Mouse (Mus musculus): ENCODE data around the gene Rims3. TPM values are rescaled to one million over a fixed set of nuclear protein-coding genes. Genes with fewer than 3 reads are reported as not detected.

The Rims3 gene
- polyA plus RNA-seq, 1 experiment from 2014 or later = 0.43 TPM

GRCm38 (mm10) chr4:120886811-120887210 lies 32.2 kb downstream of the Rims3 start:
- Histone ChIP-seq H3K4me1 (ENCODE audit: control insufficient read depth in 2 of 2, insufficient read depth in 2 of 2, low read length in 2 of 2) (peaks cover 11 to 19% of the 10 kb centered on the region in 2 experiments), H3K9me3 (ENCODE audit: control insufficient read depth, low read length) (no peaks in the 10 kb centered on the region), H3K9ac (ENCODE audit: low read length) (no peak overlapping the region), H3K4me2 (ENCODE audit: low read length) (no peak overlapping the region), H3K27me3 (ENCODE audit: control insufficient read depth, insufficient read depth, low read length) (no peaks in the 10 kb centered on the region), H3K36me3 (ENCODE audit: control insufficient read depth, insufficient read depth, low read length) (no peaks in the 10 kb centered on the region), H3K4me3 (ENCODE audit: control insufficient read depth in 1 of 2, insufficient read depth in 1 of 2, low read depth in 1 of 2, low read length in 2 of 2) (no peak overlapping the region), H3K27ac (replicated peaks in 1 of 2; ENCODE audit: control insufficient read depth in 1 of 2, insufficient read depth in 1 of 2, low read depth in 2 of 2, low read length in 2 of 2) (no peak overlapping the region)
- WGBS = 78% methylated on average over 5 of the region's 5 CpGs
- no peak for ATAC-seq (ENCODE audit: insufficient number of reproducible peaks, insufficient read depth, low FRiP score, low read depth)

GRCm38 (mm10) chr4:120887381-120888112 lies 32.9 kb downstream of the Rims3 start:
- Histone ChIP-seq H3K4me3 (ENCODE audit: control insufficient read depth in 1 of 2, insufficient read depth in 1 of 2, low read depth in 1 of 2, low read length in 2 of 2) (no peak overlapping the region), H3K4me2 (ENCODE audit: low read length) (no peak overlapping the region), H3K27me3 (ENCODE audit: control insufficient read depth, insufficient read depth, low read length) (no peaks in the 10 kb centered on the region), H3K9me3 (ENCODE audit: control insufficient read depth, low read length) (no peaks in the 10 kb centered on the region), H3K9ac (ENCODE audit: low read length) (no peak overlapping the region), H3K4me1 (ENCODE audit: control insufficient read depth in 2 of 2, insufficient read depth in 2 of 2, low read length in 2 of 2) (peaks cover 11 to 19% of the 10 kb centered on the region in 2 experiments), H3K36me3 (ENCODE audit: control insufficient read depth, insufficient read depth, low read length) (no peaks in the 10 kb centered on the region), H3K27ac (replicated peaks in 1 of 2; ENCODE audit: control insufficient read depth in 1 of 2, insufficient read depth in 1 of 2, low read depth in 2 of 2, low read length in 2 of 2) (no peak overlapping the region)
- ATAC-seq (ENCODE audit: insufficient number of reproducible peaks, insufficient read depth, low FRiP score, low read depth) = no peak
- WGBS = 30% methylated on average over 8 of the region's 8 CpGs

GRCm38 (mm10) chr4:120888884-120889283 lies 34.3 kb downstream of the Rims3 start:
- peaks cover 11 to 19% of the 10 kb centered on the region in 2 experiments for H3K4me1 ChIP-seq (ENCODE audit: control insufficient read depth in 2 of 2, insufficient read depth in 2 of 2, low read length in 2 of 2)
- no peaks in the 10 kb centered on the region for H3K36me3 ChIP-seq (ENCODE audit: control insufficient read depth, insufficient read depth, low read length)
- no peaks in the 10 kb centered on the region for H3K9me3 ChIP-seq (ENCODE audit: control insufficient read depth, low read length)
- H3K27me3 ChIP-seq (ENCODE audit: control insufficient read depth, insufficient read depth, low read length) = no peaks in the 10 kb centered on the region
- no peak overlapping the region for H3K9ac ChIP-seq (ENCODE audit: low read length)
- no peak overlapping the region for H3K4me2 ChIP-seq (ENCODE audit: low read length)
- no peak overlapping the region for H3K4me3 ChIP-seq (ENCODE audit: control insufficient read depth in 1 of 2, insufficient read depth in 1 of 2, low read depth in 1 of 2, low read length in 2 of 2)
- ATAC-seq (ENCODE audit: insufficient number of reproducible peaks, insufficient read depth, low FRiP score, low read depth) = no peak
- 65% methylated on average over 8 of the region's 8 CpGs for WGBS
- no peak overlapping the region for H3K27ac ChIP-seq (replicated peaks in 1 of 2; ENCODE audit: control insufficient read depth in 1 of 2, insufficient read depth in 1 of 2, low read depth in 2 of 2, low read length in 2 of 2)

DNA sequence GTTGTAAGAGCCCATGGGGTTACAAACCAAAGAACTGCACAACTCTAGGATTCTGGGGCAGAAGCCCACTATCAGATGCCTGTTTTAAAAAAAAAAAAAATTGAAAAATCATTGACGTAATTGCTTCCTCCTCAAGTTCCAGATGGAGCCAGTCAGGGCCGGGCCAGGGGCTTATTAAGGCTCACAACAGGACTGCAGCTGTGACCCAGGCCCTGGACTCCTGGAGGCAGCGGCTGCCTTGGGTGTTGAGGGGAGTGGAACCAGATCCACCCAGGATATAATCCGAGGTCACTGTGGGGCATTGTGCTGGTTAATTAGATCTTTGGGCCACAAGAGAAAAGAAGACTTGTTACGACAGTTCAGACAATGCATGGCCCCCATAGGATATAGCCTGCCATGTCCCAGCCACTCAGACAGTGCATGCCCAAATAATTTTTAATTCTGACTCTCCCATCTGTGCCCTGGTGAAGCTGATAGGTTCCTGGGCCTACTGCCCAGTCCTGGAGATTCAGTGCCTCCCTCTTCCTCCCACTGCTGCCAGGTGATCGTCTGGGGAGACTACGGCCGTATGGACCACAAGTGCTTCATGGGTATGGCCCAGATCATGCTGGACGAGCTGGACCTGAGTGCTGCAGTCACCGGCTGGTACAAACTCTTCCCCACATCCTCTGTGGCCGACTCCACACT lies 36.3 kb downstream of the Rims3 start:
- Histone ChIP-seq H3K27ac (replicated peaks in 1 of 2; ENCODE audit: control insufficient read depth in 1 of 2, insufficient read depth in 1 of 2, low read depth in 2 of 2, low read length in 2 of 2) (no peak overlapping the region), H3K36me3 (ENCODE audit: control insufficient read depth, insufficient read depth, low read length) (no peaks in the 10 kb centered on the region), H3K4me2 (ENCODE audit: low read length) (no peak overlapping the region), H3K4me1 (ENCODE audit: control insufficient read depth in 2 of 2, insufficient read depth in 2 of 2, low read length in 2 of 2) (peaks cover 3 to 9% of the 10 kb centered on the region in 2 experiments), H3K4me3 (ENCODE audit: control insufficient read depth in 1 of 2, insufficient read depth in 1 of 2, low read depth in 1 of 2, low read length in 2 of 2) (no peak overlapping the region), H3K27me3 (ENCODE audit: control insufficient read depth, insufficient read depth, low read length) (peaks cover 3% of the 10 kb centered on the region; the same call in 1 of the 2 replicates), H3K9me3 (ENCODE audit: control insufficient read depth, low read length) (no peaks in the 10 kb centered on the region), H3K9ac (ENCODE audit: low read length) (no peak overlapping the region)
- 75% methylated on average over 11 of the region's 11 CpGs for WGBS
- no peak for ATAC-seq (ENCODE audit: insufficient number of reproducible peaks, insufficient read depth, low FRiP score, low read depth)

GRCm38 (mm10) chr4:120891960-120892359 lies 37.3 kb downstream of the Rims3 start:
- ATAC-seq (ENCODE audit: insufficient number of reproducible peaks, insufficient read depth, low FRiP score, low read depth) = no peak
- no peak overlapping the region for H3K4me2 ChIP-seq (ENCODE audit: low read length)
- H3K4me1 ChIP-seq (ENCODE audit: control insufficient read depth in 2 of 2, insufficient read depth in 2 of 2, low read length in 2 of 2) = no peaks in the 10 kb centered on the region
- no peak overlapping the region for H3K27ac ChIP-seq (replicated peaks in 1 of 2; ENCODE audit: control insufficient read depth in 1 of 2, insufficient read depth in 1 of 2, low read depth in 2 of 2, low read length in 2 of 2)
- H3K27me3 ChIP-seq (ENCODE audit: control insufficient read depth, insufficient read depth, low read length) = peaks cover 3% of the 10 kb centered on the region; the same call in 1 of the 2 replicates
- H3K9me3 ChIP-seq (ENCODE audit: control insufficient read depth, low read length) = no peaks in the 10 kb centered on the region
- H3K9ac ChIP-seq (ENCODE audit: low read length) = no peak overlapping the region
- no peaks in the 10 kb centered on the region for H3K36me3 ChIP-seq (ENCODE audit: control insufficient read depth, insufficient read depth, low read length)
- no peak overlapping the region for H3K4me3 ChIP-seq (ENCODE audit: control insufficient read depth in 1 of 2, insufficient read depth in 1 of 2, low read depth in 1 of 2, low read length in 2 of 2)

DNA sequence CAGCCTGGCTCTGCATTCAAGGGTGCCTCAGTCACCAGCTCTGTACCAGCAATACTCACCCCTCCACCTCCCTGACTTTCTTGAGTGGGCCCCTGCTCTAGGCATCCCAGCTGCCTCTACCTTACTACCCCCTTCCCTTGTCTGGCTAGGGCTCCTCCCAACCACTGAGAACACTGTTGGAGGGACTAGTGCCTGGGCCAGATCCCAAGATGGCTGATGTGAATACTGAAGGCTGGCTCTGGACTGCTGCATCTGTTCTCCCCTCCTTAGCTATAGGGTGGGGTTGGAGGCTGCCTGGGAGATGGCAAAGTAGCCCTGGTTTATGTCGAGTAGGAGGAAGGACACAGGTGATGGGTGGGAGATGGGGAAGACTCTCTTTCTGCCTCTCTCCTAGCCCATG lies 37.9 kb downstream of the Rims3 start:
- WGBS = 67% methylated on average over 1 of the region's 1 CpGs
- peaks cover 3% of the 10 kb centered on the region; the same call in 1 of the 2 replicates for H3K27me3 ChIP-seq (ENCODE audit: control insufficient read depth, insufficient read depth, low read length)
- no peaks in the 10 kb centered on the region for H3K36me3 ChIP-seq (ENCODE audit: control insufficient read depth, insufficient read depth, low read length)
- ATAC-seq (ENCODE audit: insufficient number of reproducible peaks, insufficient read depth, low FRiP score, low read depth) = no peak
- H3K9ac ChIP-seq (ENCODE audit: low read length) = no peak overlapping the region
- H3K27ac ChIP-seq (replicated peaks in 1 of 2; ENCODE audit: control insufficient read depth in 1 of 2, insufficient read depth in 1 of 2, low read depth in 2 of 2, low read length in 2 of 2) = no peak overlapping the region
- H3K4me1 ChIP-seq (ENCODE audit: control insufficient read depth in 2 of 2, insufficient read depth in 2 of 2, low read length in 2 of 2) = no peaks in the 10 kb centered on the region
- H3K4me3 ChIP-seq (ENCODE audit: control insufficient read depth in 1 of 2, insufficient read depth in 1 of 2, low read depth in 1 of 2, low read length in 2 of 2) = no peak overlapping the region
- no peak overlapping the region for H3K4me2 ChIP-seq (ENCODE audit: low read length)
- no peaks in the 10 kb centered on the region for H3K9me3 ChIP-seq (ENCODE audit: control insufficient read depth, low read length)

GRCm38 (mm10) chr4:120893656-120894401 lies 39.2 kb downstream of the Rims3 start:
- no peak overlapping the region for H3K4me3 ChIP-seq (ENCODE audit: control insufficient read depth in 1 of 2, insufficient read depth in 1 of 2, low read depth in 1 of 2, low read length in 2 of 2)
- H3K27ac ChIP-seq (replicated peaks in 1 of 2; ENCODE audit: control insufficient read depth in 1 of 2, insufficient read depth in 1 of 2, low read depth in 2 of 2, low read length in 2 of 2) = no peak overlapping the region
- no peak overlapping the region for H3K4me2 ChIP-seq (ENCODE audit: low read length)
- peaks cover 3% of the 10 kb centered on the region; the same call in 1 of the 2 replicates for H3K27me3 ChIP-seq (ENCODE audit: control insufficient read depth, insufficient read depth, low read length)
- no peaks in the 10 kb centered on the region for H3K36me3 ChIP-seq (ENCODE audit: control insufficient read depth, insufficient read depth, low read length)
- no peaks in the 10 kb centered on the region for H3K4me1 ChIP-seq (ENCODE audit: control insufficient read depth in 2 of 2, insufficient read depth in 2 of 2, low read length in 2 of 2)
- WGBS = 67% methylated on average over 11 of the region's 11 CpGs
- no peak overlapping the region for H3K9ac ChIP-seq (ENCODE audit: low read length)
- H3K9me3 ChIP-seq (ENCODE audit: control insufficient read depth, low read length) = no peaks in the 10 kb centered on the region
- no peak for ATAC-seq (ENCODE audit: insufficient number of reproducible peaks, insufficient read depth, low FRiP score, low read depth)
